Mouse (Mus musculus) subcutaneous adipose tissue, adult 2 months (tissue): ENCODE data around the gene Gm8994. TPM values are rescaled to one million over a fixed set of nuclear protein-coding genes. Genes with fewer than 3 reads are reported as not detected.

Source experiments
- polyA plus RNA-seq: library from polyadenylated mRNA; depleted of rRNA; stranded (reverse); fragments of >200 nt; gene quantifications from 2 replicates; pipeline ENCODE4 v1.2.3, GENCODE M21; 2012; ENCODE audit warnings: low replicate concordance; rRNA removed

Gene Gm8994
- 0.18 TPM in 1 of 2 replicates, not detected in the other for polyA plus RNA-seq

DNA sequence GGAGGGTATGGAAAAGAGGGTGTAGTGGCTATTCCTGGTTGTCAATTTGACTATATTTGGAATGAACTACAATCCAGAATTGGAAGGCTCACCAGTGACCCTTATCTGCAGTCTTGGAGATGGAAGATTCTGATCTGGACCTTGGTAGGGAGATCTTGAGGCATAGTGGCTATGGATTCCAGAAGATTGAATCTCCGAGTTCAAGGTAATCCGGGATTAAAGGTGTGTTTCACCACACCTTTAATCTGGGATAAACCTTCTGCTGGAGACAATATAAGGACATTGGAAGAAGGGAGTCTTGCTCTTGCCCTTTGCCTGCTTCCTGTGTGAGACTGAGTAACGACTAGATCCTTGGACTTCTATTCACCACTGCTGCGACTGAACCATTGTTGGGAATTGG lies at the start of gene Gm8994:
TSS of gene Gm8994 (plus strand) at position 301 of the 400 bp plus-strand sequence.

Other genes starting within 250 kb of the Gm8994 start
- gene Grin2b, start 154.0 kb upstream of the Gm8994 start, polyA plus RNA-seq: 0.07 and 0.13 TPM in 2 replicates
- not detected in 2 replicates for gene E330021D16Rik, start 88.0 kb downstream of the Gm8994 start, polyA plus RNA-seq
- gene Atf7ip, start 178.6 kb downstream of the Gm8994 start, polyA plus RNA-seq: 20.9 and 27.5 TPM in 2 replicates